Mouse (Mus musculus): ENCODE measurements at regions not wholly inside any gene's neighbourhood (a gene's known extent, or its start where the extent isn't known, plus 50 kb on each side); places are given as distances from the start of the nearest gene placed in this dataset.

DNA sequence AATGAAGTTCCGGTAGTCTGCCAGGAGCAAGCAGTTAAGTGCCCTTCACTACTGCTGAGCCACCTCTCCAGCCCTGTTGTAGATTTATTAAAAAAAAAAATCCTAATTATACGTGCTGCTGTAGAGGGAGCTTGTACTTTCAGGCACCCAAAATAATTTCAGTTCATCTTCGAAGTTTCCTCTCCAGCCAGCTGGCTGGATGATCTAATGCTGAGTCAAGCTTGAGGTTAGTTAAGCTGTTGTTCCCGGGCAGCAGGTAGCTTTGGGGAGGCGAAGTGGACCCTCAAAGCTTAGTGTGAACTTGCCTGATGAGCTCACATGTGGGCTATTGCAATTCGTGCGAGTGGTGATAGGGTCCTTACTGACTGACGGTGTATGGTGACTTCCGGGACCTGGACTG lies 134.6 kb upstream of the Ubr2 start:
- 83% methylated on average over 9 of the region's 9 CpGs for WGBS
- no peak overlapping the region for H3K27ac ChIP-seq (replicated peaks; ENCODE audit: insufficient read depth, low read depth, low read length)
- TF ChIP-seq POLR2A (IDR thresholded peaks at IDR 0.05; ENCODE audit: extremely low read depth, insufficient read depth, low read length) (no peak), CTCF (IDR thresholded peaks at IDR 0.05; ENCODE audit: low read depth, low read length) (no peak)
- 0 out of 2 replicates have a peak, but pooled peaks cover 3% of the 10 kb centered on the region for H3K4me1 ChIP-seq (ENCODE audit: control insufficient read depth, insufficient read depth, low read length)
- H3K9ac ChIP-seq (ENCODE audit: low read depth, low read length) = no peak overlapping the region
- no peak overlapping the region for H3K4me3 ChIP-seq (ENCODE audit: insufficient read depth, low read depth, low read length)
- DNase-seq (ENCODE audit: extremely low read depth, low read depth, low spot score) = no peak
- H3K79me2 ChIP-seq (ENCODE audit: control insufficient read depth, insufficient read depth, low read length) = no peaks in the 10 kb centered on the region
- peaks cover 6% of the 10 kb centered on the region; the same call in 1 of the 2 replicates for H3K27me3 ChIP-seq (ENCODE audit: control insufficient read depth, insufficient read depth, low read length)
- H3K36me3 ChIP-seq (ENCODE audit: control insufficient read depth, insufficient read depth, low read length) = no peaks in the 10 kb centered on the region

DNA sequence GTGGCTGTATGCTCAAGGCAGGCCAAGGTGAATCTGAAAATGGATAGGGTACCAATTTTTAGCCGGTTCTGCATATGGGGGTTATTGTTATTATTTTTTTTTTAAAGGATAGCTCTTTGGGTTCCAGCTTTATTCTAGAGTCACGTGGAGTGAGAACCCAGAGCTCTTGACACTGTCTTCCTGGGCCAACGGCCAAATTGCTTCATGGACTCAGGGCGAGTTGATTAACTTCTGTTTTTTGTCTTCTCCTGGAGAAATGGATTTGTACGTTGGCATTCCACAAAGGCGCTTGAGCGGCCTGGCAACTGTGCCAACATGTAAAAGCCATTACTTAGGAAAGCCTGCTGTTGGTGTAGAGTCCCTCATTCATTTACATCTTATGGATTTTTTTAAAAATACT lies 134.1 kb upstream of the Ubr2 start:
- Histone ChIP-seq H3K27ac (replicated peaks; ENCODE audit: insufficient read depth, low read depth, low read length) (no peak overlapping the region), H3K4me1 (ENCODE audit: control insufficient read depth, insufficient read depth, low read length) (0 out of 2 replicates have a peak, but pooled peaks cover 3% of the 10 kb centered on the region), H3K4me3 (ENCODE audit: insufficient read depth, low read depth, low read length) (no peak overlapping the region), H3K36me3 (ENCODE audit: control insufficient read depth, insufficient read depth, low read length) (no peaks in the 10 kb centered on the region), H3K79me2 (ENCODE audit: control insufficient read depth, insufficient read depth, low read length) (no peaks in the 10 kb centered on the region), H3K27me3 (ENCODE audit: control insufficient read depth, insufficient read depth, low read length) (peaks cover 9% of the 10 kb centered on the region; the same call in 1 of the 2 replicates), H3K9ac (ENCODE audit: low read depth, low read length) (no peak overlapping the region)
- DNase-seq (ENCODE audit: extremely low read depth, low read depth, low spot score) = peak; percentile 16
- TF ChIP-seq POLR2A (IDR thresholded peaks at IDR 0.05; ENCODE audit: extremely low read depth, insufficient read depth, low read length) (no peak), CTCF (IDR thresholded peaks at IDR 0.05; ENCODE audit: low read depth, low read length) (no peak)
- WGBS = 61% methylated on average over 7 of the region's 7 CpGs

GRCm38 (mm10) chr17:47143898-47144297 lies 133.5 kb upstream of the Ubr2 start:
- DNase-seq (ENCODE audit: extremely low read depth, low read depth, low spot score) = no peak
- H3K36me3 ChIP-seq (ENCODE audit: control insufficient read depth, insufficient read depth, low read length) = no peaks in the 10 kb centered on the region
- 0 out of 2 replicates have a peak, but pooled peaks cover 3% of the 10 kb centered on the region for H3K4me1 ChIP-seq (ENCODE audit: control insufficient read depth, insufficient read depth, low read length)
- TF ChIP-seq POLR2A (IDR thresholded peaks at IDR 0.05; ENCODE audit: extremely low read depth, insufficient read depth, low read length) (no peak), CTCF (IDR thresholded peaks at IDR 0.05; ENCODE audit: low read depth, low read length) (no peak)
- no peaks in the 10 kb centered on the region for H3K79me2 ChIP-seq (ENCODE audit: control insufficient read depth, insufficient read depth, low read length)
- WGBS = 78% methylated on average over 7 of the region's 7 CpGs
- no peak overlapping the region for H3K27ac ChIP-seq (replicated peaks; ENCODE audit: insufficient read depth, low read depth, low read length)
- H3K27me3 ChIP-seq (ENCODE audit: control insufficient read depth, insufficient read depth, low read length) = peaks cover 9% of the 10 kb centered on the region; the same call in 1 of the 2 replicates
- no peak overlapping the region for H3K4me3 ChIP-seq (ENCODE audit: insufficient read depth, low read depth, low read length)
- no peak overlapping the region for H3K9ac ChIP-seq (ENCODE audit: low read depth, low read length)

DNA sequence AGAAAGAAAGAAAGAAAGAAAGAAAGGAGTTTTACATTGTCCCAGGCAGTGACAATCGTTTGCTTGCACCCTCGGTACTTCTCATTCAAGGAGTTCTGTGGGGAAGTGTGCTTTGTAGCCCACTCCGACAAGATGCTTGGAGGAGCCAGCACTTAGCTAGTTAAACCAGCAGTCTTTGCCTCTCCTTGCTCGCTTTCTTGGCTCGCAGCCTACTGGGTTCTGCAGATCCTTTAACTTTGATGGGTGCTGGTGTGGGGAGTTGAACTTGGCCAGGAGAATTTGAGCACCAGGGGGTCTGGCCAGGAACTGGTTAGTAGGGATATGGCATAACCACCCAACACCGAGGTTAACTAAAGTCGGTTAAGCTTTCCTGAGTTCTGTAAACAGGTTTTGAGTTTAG lies 132.5 kb upstream of the Ubr2 start:
- 39% methylated on average over 7 of the region's 7 CpGs for WGBS
- no peak for DNase-seq (ENCODE audit: extremely low read depth, low read depth, low spot score)
- H3K27me3 ChIP-seq (ENCODE audit: control insufficient read depth, insufficient read depth, low read length) = peaks cover 9% of the 10 kb centered on the region; the same call in 1 of the 2 replicates
- TF ChIP-seq CTCF (IDR thresholded peaks at IDR 0.05; ENCODE audit: low read depth, low read length) (no peak), POLR2A (IDR thresholded peaks at IDR 0.05; ENCODE audit: extremely low read depth, insufficient read depth, low read length) (no peak)
- H3K27ac ChIP-seq (replicated peaks; ENCODE audit: insufficient read depth, low read depth, low read length) = no peak overlapping the region
- no peak overlapping the region for H3K9ac ChIP-seq (ENCODE audit: low read depth, low read length)
- H3K79me2 ChIP-seq (ENCODE audit: control insufficient read depth, insufficient read depth, low read length) = no peaks in the 10 kb centered on the region
- H3K36me3 ChIP-seq (ENCODE audit: control insufficient read depth, insufficient read depth, low read length) = no peaks in the 10 kb centered on the region
- H3K4me3 ChIP-seq (ENCODE audit: insufficient read depth, low read depth, low read length) = no peak overlapping the region
- 0 out of 2 replicates have a peak, but pooled peaks cover 3% of the 10 kb centered on the region for H3K4me1 ChIP-seq (ENCODE audit: control insufficient read depth, insufficient read depth, low read length)

GRCm38 (mm10) chr17:47142276-47142675 lies 131.9 kb upstream of the Ubr2 start:
- Histone ChIP-seq H3K4me1 (ENCODE audit: control insufficient read depth, insufficient read depth, low read length) (0 out of 2 replicates have a peak, but pooled peaks cover 3% of the 10 kb centered on the region), H3K4me3 (ENCODE audit: insufficient read depth, low read depth, low read length) (peak overlapping the region; percentile 7; the same call in 1 of the 2 replicates), H3K36me3 (ENCODE audit: control insufficient read depth, insufficient read depth, low read length) (no peaks in the 10 kb centered on the region), H3K79me2 (ENCODE audit: control insufficient read depth, insufficient read depth, low read length) (no peaks in the 10 kb centered on the region), H3K27ac (replicated peaks; ENCODE audit: insufficient read depth, low read depth, low read length) (no peak overlapping the region), H3K9ac (ENCODE audit: low read depth, low read length) (no peak overlapping the region), H3K27me3 (ENCODE audit: control insufficient read depth, insufficient read depth, low read length) (peaks cover 9% of the 10 kb centered on the region; the same call in 1 of the 2 replicates)
- no peak for DNase-seq (ENCODE audit: extremely low read depth, low read depth, low spot score)
- no peak for TF ChIP-seq POLR2A (IDR thresholded peaks at IDR 0.05; ENCODE audit: extremely low read depth, insufficient read depth, low read length)
- TF ChIP-seq CTCF (IDR thresholded peaks at IDR 0.05; ENCODE audit: low read depth, low read length) = no peak
- 30% methylated on average over 7 of the region's 7 CpGs for WGBS

DNA sequence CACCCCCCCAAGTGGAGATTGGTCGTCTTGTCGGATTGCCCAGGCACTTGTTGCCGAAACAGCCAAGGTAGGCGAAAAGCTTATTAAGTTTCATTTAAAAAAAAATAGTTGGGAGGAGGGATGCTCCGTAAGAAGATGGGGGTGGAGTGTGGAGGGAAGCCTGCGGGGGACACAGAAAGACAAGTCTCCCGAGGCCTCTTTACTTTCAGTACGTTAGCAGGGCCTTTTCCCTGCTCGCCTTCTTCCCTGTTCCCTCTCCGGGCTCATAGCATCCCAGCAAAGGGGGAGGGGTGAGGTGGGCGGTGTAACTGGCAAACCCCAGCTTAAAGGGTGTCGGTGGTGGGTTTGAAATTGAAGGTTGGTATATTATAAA lies 131.5 kb upstream of the Ubr2 start:
- 0 out of 2 replicates have a peak, but pooled peaks cover 3% of the 10 kb centered on the region for H3K4me1 ChIP-seq (ENCODE audit: control insufficient read depth, insufficient read depth, low read length)
- 9% methylated on average over 12 of the region's 12 CpGs for WGBS
- H3K36me3 ChIP-seq (ENCODE audit: control insufficient read depth, insufficient read depth, low read length) = no peaks in the 10 kb centered on the region
- peaks cover 9% of the 10 kb centered on the region; the same call in 1 of the 2 replicates for H3K27me3 ChIP-seq (ENCODE audit: control insufficient read depth, insufficient read depth, low read length)
- no peak overlapping the region for H3K27ac ChIP-seq (replicated peaks; ENCODE audit: insufficient read depth, low read depth, low read length)
- peak overlapping the region; percentile 76 for H3K4me3 ChIP-seq (ENCODE audit: insufficient read depth, low read depth, low read length)
- TF ChIP-seq CTCF (IDR thresholded peaks at IDR 0.05; ENCODE audit: low read depth, low read length) (no peak), POLR2A (IDR thresholded peaks at IDR 0.05; ENCODE audit: extremely low read depth, insufficient read depth, low read length) (no peak)
- H3K79me2 ChIP-seq (ENCODE audit: control insufficient read depth, insufficient read depth, low read length) = no peaks in the 10 kb centered on the region
- no peak for DNase-seq (ENCODE audit: extremely low read depth, low read depth, low spot score)
- peak overlapping the region; percentile 22; the same call in 1 of the 2 replicates for H3K9ac ChIP-seq (ENCODE audit: low read depth, low read length)

All from liver, adult 2 months (tissue).